Mouse (Mus musculus): Measurements from ENCODE around the gene Uvssa.

Gene Uvssa

GRCm38 (mm10) chr5:33372331-33373038 is 5.9 kb upstream of the Uvssa start:
- peak in 1 of 2 experiments; percentile 11 for DNase-seq (ENCODE audit: low spot score in 2 of 2)

DNA sequence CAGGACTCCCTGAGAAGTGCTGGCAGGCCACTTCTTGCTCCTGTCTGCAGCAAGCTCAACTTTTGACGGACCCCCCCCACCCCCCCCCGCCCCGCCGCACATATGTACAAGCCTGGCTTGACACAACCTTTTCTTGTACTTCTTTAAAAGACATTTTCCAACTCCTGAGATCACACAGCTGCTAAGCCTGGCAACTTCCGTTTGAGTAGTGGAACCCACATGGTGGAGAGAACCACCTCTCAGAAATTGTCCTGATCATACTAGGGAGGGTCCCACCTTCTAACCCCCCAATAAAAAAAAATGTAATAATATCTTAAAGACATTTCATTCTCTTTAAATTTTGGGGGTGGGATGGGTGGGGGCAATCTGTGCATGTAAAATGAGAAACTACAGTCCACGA is 1.2 kb upstream of the Uvssa start:
- no peak for DNase-seq (ENCODE audit: low spot score in 2 of 2)

- peak; percentile 22 to 23 for DNase-seq (ENCODE audit: low spot score in 2 of 2)
Measured at GRCm38 (mm10) chr5:33377801-33378301, 498 bp upstream of the Uvssa start.

- DNase-seq (ENCODE audit: low spot score in 2 of 2) = no peak
Measured at GRCm38 (mm10) chr5:33387550-33387949, 9.2 kb downstream of the Uvssa start.

GRCm38 (mm10) chr5:33393803-33394202 is 15.5 kb downstream of the Uvssa start:
- DNase-seq (ENCODE audit: low spot score in 2 of 2) = peak; percentile 44 to 61

- no peak for DNase-seq (ENCODE audit: low spot score in 2 of 2)
Measured at GRCm38 (mm10) chr5:33395693-33396092, 17.3 kb downstream of the Uvssa start.

DNA sequence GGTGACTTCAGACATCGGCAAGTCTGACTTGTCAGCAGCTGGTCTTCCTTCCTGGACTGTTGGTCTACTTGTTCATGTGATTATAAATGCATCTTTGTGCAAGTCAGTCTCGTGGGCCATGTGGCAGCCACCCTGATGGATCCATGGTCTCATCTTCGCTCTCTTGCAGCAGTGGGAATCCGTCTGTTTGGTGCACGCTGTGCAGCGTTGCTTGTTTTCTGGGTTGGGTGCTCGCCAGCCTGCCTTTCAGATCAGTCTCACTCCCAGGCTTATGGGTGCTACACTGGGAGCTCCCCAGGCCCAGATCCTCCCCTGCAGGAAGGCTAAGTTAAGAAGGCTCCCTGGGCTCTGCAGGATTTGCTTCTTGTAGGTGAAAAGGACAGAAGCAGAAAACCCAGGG is 18.5 kb downstream of the Uvssa start:
- DNase-seq (ENCODE audit: low spot score in 2 of 2) = no peak

DNA sequence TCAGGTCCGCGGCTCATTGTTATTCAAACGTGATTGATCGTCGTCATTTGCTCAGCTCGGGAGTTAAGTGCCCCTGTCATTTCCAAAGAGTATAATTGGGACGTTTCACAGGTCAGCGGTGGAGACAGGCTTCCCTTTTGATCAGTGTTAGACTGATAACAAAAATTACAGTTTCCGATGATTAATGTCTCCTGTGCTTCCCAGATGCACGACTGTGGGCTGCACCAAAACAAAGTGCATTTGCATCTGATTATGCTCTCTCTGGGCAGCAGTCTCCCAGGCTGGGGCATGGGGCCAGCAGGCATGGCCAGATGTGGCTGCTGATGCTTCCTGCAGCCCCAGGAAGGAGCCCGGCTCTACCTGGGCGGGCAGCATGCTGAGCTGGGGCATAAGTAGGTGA is 22.5 kb downstream of the Uvssa start:
- DNase-seq (ENCODE audit: low spot score in 2 of 2) = no peak

DNA sequence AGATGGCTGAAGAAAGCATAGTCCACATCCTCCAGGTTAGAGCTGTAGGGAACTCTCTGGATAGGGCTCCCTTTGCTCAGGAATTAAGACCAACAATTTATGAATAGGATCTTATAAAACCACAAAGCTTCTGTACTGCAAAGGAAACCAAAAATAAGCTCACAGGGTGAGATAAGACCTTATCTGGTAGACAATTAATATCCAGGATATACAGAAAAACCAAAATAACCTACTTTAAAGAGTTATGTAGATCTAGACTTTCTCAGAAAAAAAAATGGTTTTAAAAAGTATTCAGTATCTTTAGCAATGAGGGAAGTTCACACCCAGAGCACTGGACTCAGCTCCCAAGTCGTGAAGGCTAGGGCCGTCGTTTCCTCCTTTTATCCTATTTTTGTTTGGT is 42.0 kb downstream of the Uvssa start:
- DNase-seq (ENCODE audit: low spot score in 2 of 2) = no peak

- DNase-seq (ENCODE audit: low spot score in 2 of 2) = no peak
Measured at GRCm38 (mm10) chr5:33427461-33427860, 49.1 kb downstream of the Uvssa start.

DNA sequence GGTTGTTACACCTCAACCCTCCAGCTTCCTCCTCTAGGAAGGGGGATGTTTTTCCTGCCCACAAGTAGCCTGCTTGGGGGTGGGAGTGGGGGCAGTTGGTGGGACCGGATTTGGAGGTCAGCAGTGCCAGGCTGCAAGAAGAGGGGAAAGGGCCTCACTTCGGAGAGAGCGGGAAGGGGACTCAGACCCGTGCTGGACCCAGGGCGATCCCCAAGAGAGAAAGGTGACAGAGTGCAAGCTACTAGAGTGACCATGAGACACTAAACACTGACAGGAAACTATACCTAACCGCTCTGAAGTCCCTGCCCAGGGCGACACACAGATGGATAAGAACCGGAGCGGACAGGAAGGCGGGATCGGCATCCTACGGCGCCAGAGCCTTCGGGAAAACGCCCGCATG is 51.8 kb downstream of the Uvssa start:
- no peak for DNase-seq (ENCODE audit: low spot score in 2 of 2)

DNA sequence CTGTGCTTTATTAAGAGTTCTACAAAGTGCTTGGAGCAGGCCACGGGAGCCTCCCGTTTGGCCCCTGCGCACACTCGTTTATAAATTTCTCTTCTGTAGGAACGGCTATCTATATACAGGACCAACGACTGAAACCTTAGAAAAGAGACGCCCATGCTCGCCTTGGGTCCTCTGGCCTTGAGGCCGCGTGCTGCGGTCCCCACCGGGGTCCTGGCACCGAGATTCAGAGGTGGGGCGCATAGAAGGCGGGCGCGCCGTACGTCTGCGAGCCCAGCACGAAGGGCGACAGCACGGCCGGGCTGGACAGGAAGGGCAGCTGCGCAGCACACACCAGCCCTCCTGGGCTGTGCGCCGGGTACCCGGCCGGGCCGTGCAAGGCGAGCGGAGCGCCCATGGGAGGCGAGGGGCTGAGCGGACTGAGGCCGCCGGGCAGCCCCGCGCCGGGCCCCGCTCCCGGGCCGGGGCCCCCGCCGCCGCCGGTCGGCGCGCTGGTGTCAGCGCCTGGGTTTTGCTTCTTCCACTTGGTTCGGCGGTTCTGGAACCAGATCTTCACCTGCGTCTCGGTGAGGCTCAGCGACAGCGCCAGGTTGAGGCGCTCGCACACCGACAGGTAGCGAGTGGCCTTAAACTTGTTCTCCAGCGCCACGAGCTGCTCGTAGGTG is 52.3 kb downstream of the Uvssa start:
- DNase-seq (ENCODE audit: low spot score in 2 of 2) = no peak

- DNase-seq (ENCODE audit: low spot score in 2 of 2) = no peak
Measured at GRCm38 (mm10) chr5:33431173-33432005, 53.0 kb downstream of the Uvssa start.

DNA sequence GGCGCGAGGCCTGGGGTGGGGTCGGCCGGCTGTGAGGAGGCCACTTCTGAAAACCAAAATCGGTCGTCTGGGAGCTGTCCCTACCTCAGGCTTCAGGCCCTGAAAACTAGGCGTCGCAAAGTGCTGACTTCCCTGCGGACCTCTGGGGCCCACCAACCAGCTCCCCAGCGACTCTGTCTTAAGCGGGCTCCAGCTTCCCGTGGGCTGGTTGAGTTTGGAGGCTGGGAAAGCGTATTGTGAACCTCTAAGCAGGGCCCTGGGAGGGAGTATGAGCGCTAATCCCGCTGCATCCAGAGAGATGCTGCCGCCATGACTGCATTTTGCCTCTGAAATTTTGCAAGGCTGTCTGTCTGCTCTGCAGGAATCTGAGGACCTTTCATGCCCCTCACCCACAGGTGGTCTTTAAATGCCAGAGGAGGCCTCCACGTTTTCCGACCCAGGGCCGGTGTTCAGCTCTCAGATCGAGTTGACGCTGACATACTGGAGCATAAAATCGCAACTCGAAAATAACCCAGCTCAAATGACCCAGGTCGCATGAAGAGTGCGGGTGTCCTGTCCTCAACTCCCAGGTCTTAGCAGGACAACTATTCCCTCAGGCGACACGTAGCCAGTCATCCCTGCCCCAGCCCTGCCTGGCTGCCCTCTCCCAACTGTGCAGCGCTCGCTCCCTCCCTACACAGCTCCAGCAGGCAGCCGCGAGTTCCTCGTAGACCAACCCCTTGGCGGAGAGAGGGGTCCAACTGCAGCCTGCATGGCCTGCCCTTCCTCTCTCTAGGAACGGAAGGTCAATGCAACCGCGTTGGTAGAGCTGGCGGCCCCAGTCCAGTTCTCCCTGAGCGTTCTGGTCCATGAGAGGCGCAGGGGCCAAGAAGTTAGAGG is 53.9 kb downstream of the Uvssa start:
- no peak for DNase-seq (ENCODE audit: low spot score in 2 of 2)

GRCm38 (mm10) chr5:33433201-33434138 is 55.1 kb downstream of the Uvssa start, which contains the start of gene Nkx1-1:
Gene Nkx1-1, minus strand, starts transcription at chr5:33433976.
- no peak for DNase-seq (ENCODE audit: low spot score in 2 of 2)

- DNase-seq (ENCODE audit: low spot score in 2 of 2) = no peak
Measured at GRCm38 (mm10) chr5:33434141-33434780, 55.9 kb downstream of the Uvssa start.

DNA sequence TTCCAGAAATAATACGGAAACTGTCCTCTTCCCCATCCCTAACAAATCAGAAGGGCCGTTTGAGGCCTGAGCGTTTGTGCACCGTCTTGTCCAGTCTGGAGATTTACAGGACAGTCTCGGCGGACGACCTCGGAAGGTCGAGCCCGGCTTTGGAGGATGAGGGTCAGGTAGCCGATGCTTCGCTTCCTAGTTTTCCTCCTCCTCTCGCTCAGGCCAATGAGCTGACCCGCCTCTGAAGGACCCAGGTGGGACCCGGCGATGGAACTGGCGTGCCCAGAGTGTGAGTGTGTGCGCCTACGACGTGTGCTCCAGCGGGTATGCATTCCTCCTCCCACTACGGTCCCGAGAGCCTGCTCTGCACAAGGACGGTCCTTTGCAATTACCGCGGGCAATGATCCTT is 56.8 kb downstream of the Uvssa start:
- DNase-seq (ENCODE audit: low spot score in 2 of 2) = no peak

- no peak for DNase-seq (ENCODE audit: low spot score in 2 of 2)
Measured at GRCm38 (mm10) chr5:33435941-33436340, 57.6 kb downstream of the Uvssa start.

DNA sequence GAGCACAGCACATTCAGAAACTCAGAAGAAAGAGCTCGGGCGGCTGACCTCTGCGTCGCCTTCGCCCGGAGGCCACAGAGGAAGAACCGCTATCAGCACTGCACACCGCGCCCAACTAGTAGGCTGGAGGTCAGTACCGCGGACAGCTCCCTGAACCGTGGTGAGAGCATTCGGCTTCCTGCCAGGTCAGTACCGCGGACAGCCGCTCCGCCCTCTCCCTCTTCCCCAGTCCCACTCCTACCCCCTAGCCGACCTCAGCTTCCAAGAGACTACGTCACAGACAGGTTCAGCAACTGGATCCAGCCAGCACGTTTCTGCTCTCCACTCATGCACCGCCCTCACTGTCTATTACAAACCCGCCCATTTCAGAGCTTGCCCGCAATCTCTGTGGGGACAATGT is 59.9 kb downstream of the Uvssa start:
- peak; percentile 69 to 79 for DNase-seq (ENCODE audit: low spot score in 2 of 2)

Data from spleen, postnatal 14 days (tissue).